Mouse (Mus musculus): ENCODE measurements at regions not wholly inside any gene's neighbourhood (a gene's known extent, or its start where the extent isn't known, plus 50 kb on each side); places are given as distances from the start of the nearest gene placed in this dataset.

GRCm38 (mm10) chr9:30590661-30591179, 163.8 kb downstream of the Snx19 start:
- DNase-seq (ENCODE audit: extremely low spot score, low spot score), result peak; percentile 12

DNA sequence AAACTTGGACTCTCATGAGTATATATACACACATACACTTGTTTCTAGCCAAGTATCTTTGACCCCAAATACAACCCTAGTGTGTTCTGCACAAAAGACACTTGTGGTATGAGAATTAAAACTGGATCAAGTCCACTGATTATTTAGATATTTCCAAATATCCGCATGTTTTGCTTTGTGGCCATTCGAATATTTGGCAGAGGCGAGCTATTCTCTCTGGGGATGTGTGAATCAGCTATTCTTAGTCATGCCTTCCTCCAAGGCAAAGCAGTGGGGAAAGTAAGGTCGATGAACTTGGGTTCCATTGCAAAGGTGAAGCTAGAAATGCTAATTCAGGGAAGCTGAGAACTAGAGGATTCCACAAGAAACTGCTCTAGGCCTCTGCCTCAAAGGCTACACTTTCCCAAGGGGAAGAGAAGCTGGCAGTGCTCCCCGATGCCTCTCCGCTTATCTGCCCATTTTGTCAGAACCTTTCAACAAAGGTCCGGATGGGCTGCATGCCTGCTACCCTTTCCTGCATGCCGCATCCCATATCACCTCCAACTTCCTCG, 154.4 kb downstream of the Snx19 start:
- DNase-seq (ENCODE audit: extremely low spot score, low spot score), result no peak

DNA sequence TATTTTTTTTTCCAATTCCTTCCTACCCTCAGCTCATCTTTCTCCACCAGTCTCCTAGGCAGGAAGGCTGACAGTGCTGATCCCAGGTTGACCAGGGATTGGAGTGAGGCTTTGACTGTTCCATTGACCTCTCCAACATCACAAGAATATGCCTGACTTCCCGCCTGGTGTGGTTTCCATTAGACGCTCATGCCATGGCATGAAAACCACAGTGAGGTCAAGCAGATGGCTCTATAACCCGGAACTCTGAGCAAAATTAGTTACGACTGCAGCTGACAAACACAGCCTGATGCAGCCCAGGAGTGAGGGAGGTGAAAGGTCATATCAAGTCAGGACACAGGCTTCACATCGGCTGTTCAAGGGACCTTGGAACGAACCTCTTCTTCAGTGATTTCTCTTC, 153.6 kb downstream of the Snx19 start:
- DNase-seq (ENCODE audit: extremely low spot score, low spot score), result no peak

GRCm38 (mm10) chr9:30578213-30578612, 151.3 kb downstream of the Snx19 start:
- peak; percentile 4 for DNase-seq (ENCODE audit: extremely low spot score, low spot score)

DNA sequence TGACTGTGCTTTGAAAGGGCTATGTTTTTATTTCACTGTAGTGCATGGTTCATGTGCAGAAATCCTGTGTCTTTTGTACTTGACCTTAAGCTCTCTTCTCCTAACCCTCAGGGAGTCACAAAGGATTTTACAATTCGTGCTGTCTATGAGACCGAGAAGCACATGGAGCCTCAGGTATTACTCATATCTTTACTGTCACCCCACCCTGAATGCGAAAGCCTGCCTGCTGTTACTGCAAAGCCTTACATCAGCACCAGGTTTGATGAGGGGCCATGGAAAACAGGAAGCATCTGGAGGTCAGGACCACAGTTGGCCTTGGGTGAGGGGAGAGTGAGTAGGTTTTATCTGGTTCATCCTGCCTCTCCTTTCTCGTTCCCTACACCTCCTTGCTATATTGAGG, 150.3 kb downstream of the Snx19 start:
- DNase-seq (ENCODE audit: extremely low spot score, low spot score), result peak; percentile 11

- no peak for DNase-seq (ENCODE audit: extremely low spot score, low spot score)
Observed at GRCm38 (mm10) chr9:30575531-30575930, 148.6 kb downstream of the Snx19 start.

- peak; percentile 6 for DNase-seq (ENCODE audit: extremely low spot score, low spot score)
Observed at GRCm38 (mm10) chr9:30573294-30573693, 146.4 kb downstream of the Snx19 start.

DNA sequence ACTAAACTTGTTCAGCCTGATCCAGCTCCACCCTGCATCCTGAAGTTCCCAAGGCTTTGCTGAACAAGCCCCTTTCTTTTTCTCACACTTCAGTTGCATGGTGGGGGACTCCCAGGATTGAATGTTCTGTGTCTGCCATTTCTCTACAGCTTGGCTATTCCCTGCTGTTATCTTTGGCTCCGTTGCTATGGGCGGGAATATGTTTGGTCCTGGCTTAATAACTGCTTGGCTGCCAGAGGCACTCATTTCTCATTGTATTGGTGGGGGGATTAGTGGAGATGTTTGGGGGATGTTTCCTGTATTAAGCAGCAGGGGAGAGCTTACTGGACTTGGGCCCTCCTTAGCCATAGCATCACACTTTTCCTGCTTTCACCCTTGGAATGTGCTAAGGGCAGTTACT, 144.1 kb downstream of the Snx19 start:
- no peak for DNase-seq (ENCODE audit: extremely low spot score, low spot score)

DNA sequence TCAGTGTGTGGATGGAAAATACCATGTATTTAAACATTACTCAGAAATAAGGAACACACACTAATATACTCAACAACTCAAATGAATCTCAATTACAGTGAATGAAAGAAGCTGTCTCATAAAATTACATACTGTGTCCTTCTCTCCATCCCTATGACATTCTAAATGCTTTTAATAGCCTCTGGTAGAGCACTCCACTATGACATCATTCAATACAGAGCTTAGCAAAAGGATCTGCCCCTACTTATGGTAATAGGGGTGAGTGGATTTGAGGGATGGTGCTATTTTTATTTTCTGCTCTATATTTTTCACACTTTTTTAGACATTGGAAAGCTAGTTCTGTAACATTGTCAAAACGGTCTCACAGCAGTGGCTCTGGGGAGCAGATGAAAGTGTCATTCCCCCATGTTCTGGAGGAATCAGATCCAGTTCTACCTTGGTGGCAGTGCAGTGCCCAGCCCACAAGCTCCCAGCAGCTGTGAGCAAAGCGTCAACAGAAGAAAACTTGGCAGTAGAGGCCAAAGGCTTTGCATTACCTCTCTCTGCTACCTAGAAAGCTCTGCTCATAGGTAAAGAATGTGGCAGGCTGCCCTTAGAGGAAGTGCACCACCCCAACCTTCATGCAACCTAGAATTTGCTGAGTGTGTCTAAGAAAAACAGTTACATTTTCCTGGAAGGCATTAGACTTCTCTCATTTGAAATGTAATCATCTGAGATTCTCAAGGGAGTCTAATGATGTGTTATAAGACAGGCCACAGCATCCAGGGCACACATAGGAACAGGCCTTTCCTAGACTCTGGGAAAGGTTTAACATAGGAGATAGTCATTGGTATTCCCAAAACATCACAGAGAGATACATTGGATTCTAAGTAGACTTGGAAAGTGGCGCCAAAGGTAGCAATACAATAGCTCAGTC, 138.1 kb downstream of the Snx19 start:
- DNase-seq (ENCODE audit: extremely low spot score, low spot score), result no peak

DNA sequence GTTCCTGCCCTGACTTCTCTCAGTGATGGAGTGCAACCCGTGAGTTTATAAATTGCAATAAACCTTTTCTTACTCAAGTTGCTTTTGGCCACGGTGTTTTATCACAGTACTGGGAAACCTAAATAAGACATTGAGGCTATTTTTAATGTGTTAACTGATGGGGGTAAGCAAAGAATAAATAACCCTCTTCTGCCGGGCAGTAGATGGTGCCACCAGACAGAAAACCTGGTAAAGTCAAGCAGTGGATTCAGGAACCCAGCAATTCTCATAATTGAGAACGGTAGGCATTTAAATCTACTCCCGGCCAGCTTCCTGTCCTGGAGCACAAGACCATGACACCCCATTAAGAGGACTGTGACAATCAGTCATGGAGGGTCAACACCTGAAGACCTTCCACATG, 136.5 kb downstream of the Snx19 start:
- DNase-seq (ENCODE audit: extremely low spot score, low spot score), result no peak

DNA sequence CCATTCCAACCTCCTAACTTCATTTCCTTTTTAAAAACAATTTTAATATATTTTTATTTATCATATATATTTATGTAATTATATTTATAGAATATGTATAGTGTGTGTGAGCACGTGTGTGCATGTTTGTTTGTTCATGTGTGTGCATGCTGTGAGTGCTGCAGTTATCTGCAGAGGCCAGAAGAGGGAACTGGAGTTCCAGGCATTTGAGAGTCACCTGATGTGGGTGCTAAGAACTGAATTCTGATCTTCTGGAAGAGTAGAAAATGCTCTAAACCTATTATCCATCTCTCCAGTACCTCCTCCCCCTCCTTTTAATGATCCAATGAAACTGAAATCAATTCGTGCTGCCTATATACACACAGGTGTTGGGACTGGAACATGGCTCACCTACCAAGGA, 128.0 kb downstream of the Snx19 start:
- no peak for DNase-seq (ENCODE audit: extremely low spot score, low spot score)

- DNase-seq (ENCODE audit: extremely low spot score, low spot score), result no peak
Observed at GRCm38 (mm10) chr9:30552721-30553120, 125.8 kb downstream of the Snx19 start.

DNA sequence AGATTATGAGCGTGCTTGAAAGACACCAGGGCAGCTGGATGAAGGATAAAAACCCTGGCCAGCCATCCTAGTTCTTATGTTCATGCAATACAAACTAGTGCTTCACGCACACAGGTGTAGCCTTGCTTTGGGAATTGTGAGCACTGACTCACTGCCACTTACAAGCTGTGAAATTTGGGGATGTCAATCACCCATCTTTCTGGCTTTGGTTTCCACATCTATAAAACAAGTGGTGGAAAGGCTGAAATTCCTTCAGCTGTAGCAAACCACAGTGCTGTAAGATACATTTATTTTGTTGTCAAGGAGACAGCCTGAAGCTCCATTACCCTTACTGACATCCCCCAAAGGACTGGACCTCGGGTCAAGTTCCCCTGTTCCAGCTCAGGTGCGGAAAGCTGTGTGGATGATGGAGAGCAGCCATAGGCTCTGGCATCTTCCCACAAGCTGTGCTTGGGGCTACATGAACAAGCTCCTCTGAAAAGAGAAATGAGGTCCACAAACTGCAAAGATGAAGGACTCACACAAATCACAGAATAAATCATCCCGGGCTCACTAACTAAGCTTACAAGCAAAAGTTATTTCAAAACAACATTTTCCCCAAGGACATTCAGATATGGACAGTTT, 123.1 kb downstream of the Snx19 start:
- DNase-seq (ENCODE audit: extremely low spot score, low spot score), result no peak

GRCm38 (mm10) chr9:30539858-30540257, 113.0 kb downstream of the Snx19 start:
- no peak for DNase-seq (ENCODE audit: extremely low spot score, low spot score)

- DNase-seq (ENCODE audit: extremely low spot score, low spot score), result peak; percentile 8
Observed at GRCm38 (mm10) chr9:30536508-30537100, 109.7 kb downstream of the Snx19 start.

GRCm38 (mm10) chr9:30534961-30535360, 108.1 kb downstream of the Snx19 start:
- peak; percentile 8 for DNase-seq (ENCODE audit: extremely low spot score, low spot score)

GRCm38 (mm10) chr9:30533780-30534343, 107.0 kb downstream of the Snx19 start:
- no peak for DNase-seq (ENCODE audit: extremely low spot score, low spot score)

DNA sequence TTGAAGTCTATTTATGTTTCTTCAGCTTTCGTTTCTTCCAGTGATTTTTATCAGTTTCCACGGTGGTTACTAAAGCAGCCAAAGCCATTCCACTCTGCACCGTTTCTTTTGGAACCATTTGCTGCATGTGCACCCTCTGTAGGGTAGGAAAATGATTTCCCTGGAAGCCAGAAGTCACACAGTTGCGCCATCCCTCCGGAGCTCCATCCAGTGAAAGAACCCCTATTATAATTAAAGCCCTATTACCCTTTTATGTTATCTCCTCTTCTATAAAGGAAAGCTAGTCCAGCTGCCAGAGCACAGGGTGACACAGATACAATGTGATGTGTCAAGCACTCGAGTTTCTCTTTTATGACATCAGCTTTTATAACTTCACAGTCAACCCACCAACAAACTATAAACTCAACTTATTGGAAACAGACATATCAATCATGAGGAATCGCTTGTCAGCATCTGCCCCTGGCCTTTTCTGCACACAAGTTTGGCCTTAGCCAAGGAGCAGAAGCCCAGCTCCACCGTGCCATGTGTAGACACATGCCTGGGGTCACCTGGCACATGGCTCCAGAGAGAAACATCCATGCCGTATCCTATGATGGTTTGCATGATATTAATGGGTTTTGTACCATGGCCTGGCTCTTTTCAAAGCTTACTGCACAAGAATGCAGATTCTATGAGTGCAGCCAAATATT, 106.3 kb downstream of the Snx19 start:
- DNase-seq (ENCODE audit: extremely low spot score, low spot score), result no peak

- no peak for DNase-seq (ENCODE audit: extremely low spot score, low spot score)
Observed at GRCm38 (mm10) chr9:30525086-30525485, 98.2 kb downstream of the Snx19 start.

DNA sequence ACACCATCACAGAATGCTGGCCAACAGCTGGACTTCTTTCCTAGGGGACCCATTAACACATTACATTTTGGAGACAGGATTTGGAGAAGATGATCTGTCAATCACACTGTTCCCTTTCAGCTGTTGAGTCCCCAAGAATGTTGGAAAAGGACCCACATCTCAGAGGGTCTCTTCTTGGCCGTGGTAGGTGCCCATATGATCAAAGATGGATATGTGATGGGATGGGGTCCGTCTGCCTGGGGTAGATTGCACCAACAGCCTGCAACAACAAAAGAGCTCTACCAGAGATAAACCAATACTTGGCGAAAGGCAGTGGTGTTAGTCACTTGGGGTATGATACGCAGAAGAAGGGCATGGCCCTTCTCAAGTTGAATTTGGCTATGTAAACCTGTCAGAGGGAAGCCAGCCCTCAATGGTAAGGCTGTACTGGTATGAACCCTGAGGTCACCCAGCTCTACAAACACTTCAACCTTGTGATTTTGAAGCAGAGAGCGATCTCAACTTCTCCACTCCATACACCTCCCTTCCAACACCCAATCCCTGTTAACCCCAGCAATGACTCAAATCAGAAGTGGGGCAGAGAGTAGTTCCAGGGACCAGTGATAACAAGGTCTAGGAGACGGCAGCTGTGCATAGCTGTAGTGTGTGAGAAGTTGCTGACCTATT, 97.6 kb downstream of the Snx19 start:
- no peak for DNase-seq (ENCODE audit: extremely low spot score, low spot score)
